In genomic region chr4:57919494-57920423, GRCm38 (mm10) we compare ENCODE assay signal across 14 mouse cellular contexts. TPM values are rescaled to one million over a fixed set of nuclear protein-coding genes. Genes with fewer than 3 reads are reported as not detected.
DNase-seq lines count a peak whose midpoint lies in the region; ATAC-seq and TF ChIP-seq lines count a peak whose summit lies in the region.
"Had no signal": no experiment of that assay in that cellular context is flagged by ENCODE, and none has a peak within 500 bp of the region (broad histone marks: within the 10 kb centered on the region; RNA-seq: fewer than 3 reads in every experiment).

No protein-coding gene starts in this region.

- H3K4me1 ChIP-seq in kidney, postnatal 0 days (replicated peaks; ENCODE audit: insufficient read depth, low read length): peaks cover 11% of the 10 kb centered on the region
- H3K4me1 ChIP-seq in ES-Bruce4 (ENCODE audit: control insufficient read depth, insufficient read depth, low read length): peaks cover 5% of the 10 kb centered on the region
- H3K4me1 ChIP-seq in forebrain, embryonic 16.5 days (replicated peaks; ENCODE audit: control insufficient read depth, insufficient read depth, low read length): peaks cover 2% of the 10 kb centered on the region; the same call in 1 of the 2 replicates
- H3K4me1 ChIP-seq in heart, embryonic 10.5 days: peaks cover 25% of the 10 kb centered on the region
- H3K4me1 ChIP-seq: liver, embryonic 13.5 days had no signal

- TF ChIP-seq EP300 in ES-Bruce4 (IDR thresholded peaks at IDR 0.05; ENCODE audit: insufficient read depth, low read depth, low read length): peak; percentile 98

- ATAC-seq in kidney, postnatal 0 days (replicated peaks; ENCODE audit: low FRiP score, low read depth): no peak
- ATAC-seq in forebrain, embryonic 16.5 days: peak; percentile 51
- ATAC-seq: CD4-positive, CD25-positive, alpha-beta regulatory T cell, adult 4 months; inflammation-experienced regulatory T-cells, adult 6 months had no signal

- 13% methylated on average over 8 of the region's 8 CpGs for WGBS in kidney, postnatal 0 days
- 11% methylated on average over 8 of the region's 8 CpGs for WGBS in forebrain, embryonic 16.5 days
- WGBS in heart, embryonic 10.5 days: 26% methylated on average over 8 of the region's 8 CpGs

- no peak overlapping the region for H3K4me2 ChIP-seq in kidney, postnatal 0 days (ENCODE audit: low read length)
- H3K4me2 ChIP-seq in forebrain, embryonic 16.5 days (ENCODE audit: low read length): no peak overlapping the region
- H3K4me2 ChIP-seq: liver, embryonic 13.5 days had no signal

- no peaks in the 10 kb centered on the region for H3K27me3 ChIP-seq in kidney, postnatal 0 days (ENCODE audit: insufficient read depth, low read length)
- H3K27me3 ChIP-seq in ES-Bruce4 (ENCODE audit: control insufficient read depth, insufficient read depth, low read length, poor library complexity, severe bottlenecking): no peaks in the 10 kb centered on the region
- H3K27me3 ChIP-seq in forebrain, embryonic 16.5 days (replicated peaks; ENCODE audit: control insufficient read depth, insufficient read depth, low read length): no peaks in the 10 kb centered on the region
- peaks cover 22% of the 10 kb centered on the region for H3K27me3 ChIP-seq in heart, embryonic 10.5 days (ENCODE audit: insufficient read depth, poor library complexity, severe bottlenecking)

- H3K9ac ChIP-seq in kidney, postnatal 0 days (ENCODE audit: low read depth, low read length): no peak overlapping the region
- peak overlapping the region; percentile 74 for H3K9ac ChIP-seq in ES-Bruce4 (ENCODE audit: low read depth, poor library complexity, severe bottlenecking)
- no peak overlapping the region for H3K9ac ChIP-seq in forebrain, embryonic 16.5 days (replicated peaks; ENCODE audit: low read depth, low read length)
- H3K9ac ChIP-seq: liver, embryonic 13.5 days had no signal

- no peak overlapping the region for H3K4me3 ChIP-seq in kidney, postnatal 0 days (replicated peaks; ENCODE audit: low read depth, low read length)
- H3K4me3 ChIP-seq in ES-Bruce4 (ENCODE audit: low read depth, low read length): peak overlapping the region; percentile 85
- no peak overlapping the region for H3K4me3 ChIP-seq in forebrain, embryonic 16.5 days (replicated peaks; ENCODE audit: low read length)
- no peak overlapping the region for H3K4me3 ChIP-seq in heart, embryonic 10.5 days
- H3K4me3 ChIP-seq: liver, embryonic 13.5 days had no signal

- no peak overlapping the region for H3K27ac ChIP-seq in kidney, postnatal 0 days
- peak overlapping the region; percentile 93 for H3K27ac ChIP-seq in ES-Bruce4 (ENCODE audit: insufficient read depth, low read length)
- no peak overlapping the region for H3K27ac ChIP-seq in forebrain, embryonic 16.5 days (ENCODE audit: low read length)
- H3K27ac ChIP-seq in heart, embryonic 10.5 days: no peak overlapping the region
- H3K27ac ChIP-seq: liver, embryonic 13.5 days had no signal

- TF ChIP-seq CTCF in kidney, postnatal 0 days (IDR thresholded peaks at IDR 0.05; ENCODE audit: low read depth): no peak
- TF ChIP-seq CTCF in ES-Bruce4 (IDR thresholded peaks at IDR 0.05; ENCODE audit: low read depth, low read length): no peak
- TF ChIP-seq CTCF in brain, embryonic 14.5 days (IDR thresholded peaks at IDR 0.05; ENCODE audit: borderline replicate concordance, extremely low read depth, insufficient read depth, insufficient read length): no peak

- TF ChIP-seq POLR2A in ES-Bruce4 (IDR thresholded peaks at IDR 0.05; ENCODE audit: insufficient read depth, low read length): no peak
- TF ChIP-seq POLR2A in brain, embryonic 14.5 days (IDR thresholded peaks at IDR 0.05; ENCODE audit: borderline replicate concordance, extremely low read depth, insufficient read depth, insufficient read length, poor library complexity, severe bottlenecking): no peak

- no peaks in the 10 kb centered on the region for H3K36me3 ChIP-seq in kidney, postnatal 0 days (ENCODE audit: insufficient read depth, low read length)
- H3K36me3 ChIP-seq in ES-Bruce4 (ENCODE audit: control insufficient read depth, insufficient read depth, low read length, poor library complexity, severe bottlenecking): no peaks in the 10 kb centered on the region
- no peaks in the 10 kb centered on the region for H3K36me3 ChIP-seq in forebrain, embryonic 16.5 days (ENCODE audit: control insufficient read depth, insufficient read depth)
- H3K36me3 ChIP-seq in heart, embryonic 10.5 days: no peaks in the 10 kb centered on the region
- H3K36me3 ChIP-seq: liver, embryonic 13.5 days had no signal

- peak; percentile 57 for DNase-seq in kidney, postnatal 0 days (ENCODE audit: low spot score)
- no peak for DNase-seq in kidney, postnatal 25 days
- peak; percentile 77 for DNase-seq in brain, embryonic 14.5 days (ENCODE audit: low read depth)
- DNase-seq in heart, embryonic 10.5 days (ENCODE audit: low spot score): no peak
- DNase-seq in ovary, adult 18-20 months (ENCODE audit: low spot score): no peak
- DNase-seq in urinary bladder, postnatal 25 days (ENCODE audit: low spot score): no peak
- DNase-seq: adrenal gland, adult 8-10 months; cerebellum, adult 18-20 months; layer of hippocampus, adult 9-11 months; liver, embryonic 13.5 days had no signal

- H3K9me3 ChIP-seq in kidney, postnatal 0 days (replicated peaks; ENCODE audit: low read length): no peaks in the 10 kb centered on the region
- no peaks in the 10 kb centered on the region for H3K9me3 ChIP-seq in ES-Bruce4 (replicated peaks; ENCODE audit: control insufficient read depth, insufficient read depth, low read length, poor library complexity, severe bottlenecking)
- H3K9me3 ChIP-seq in forebrain, embryonic 16.5 days (ENCODE audit: control insufficient read depth, low read length): no peaks in the 10 kb centered on the region
- H3K9me3 ChIP-seq in heart, embryonic 10.5 days: no peaks in the 10 kb centered on the region
- H3K9me3 ChIP-seq: liver, embryonic 13.5 days had no signal

RNA-seq across cellular contexts. Expression of gene D630039A03Rik, which starts 3.7 kb away (rescaled TPM):
- polyA plus RNA-seq in kidney, postnatal 0 days (2015; fragmentation: Nextera tagmentation; extraction: Ambion mirVana): 2.3 and 2.7 TPM in 2 replicates
- 2.0 and 2.5 TPM in 2 replicates for polyA plus RNA-seq in ES-Bruce4 (2011; ENCODE audit: insufficient read depth, insufficient read length, low read depth, missing spikeins)
- polyA plus RNA-seq in brain, embryonic 14.5 days (2012; rRNA removed): 0.04 and 0.05 TPM in 2 replicates
- not detected in 2 replicates for polyA plus RNA-seq in forebrain, embryonic 16.5 days (2015; fragmentation: Nextera tagmentation; extraction: Ambion mirVana)
- polyA plus RNA-seq in heart, embryonic 10.5 days (2016; fragmentation: Nextera tagmentation; extraction: Ambion mirVana): 0.05 and 0.28 TPM in 2 replicates

RNA-seq across cellular contexts. Expression of gene Txn1, which starts 36.5 kb away (rescaled TPM):
- polyA plus RNA-seq in kidney, postnatal 0 days (2015; fragmentation: Nextera tagmentation; extraction: Ambion mirVana): 483 and 497 TPM in 2 replicates
- 403 and 417 TPM in 2 replicates for polyA plus RNA-seq in ES-Bruce4 (2011; ENCODE audit: insufficient read depth, insufficient read length, low read depth, missing spikeins)
- 157 and 205 TPM in 2 replicates for polyA plus RNA-seq in brain, embryonic 14.5 days (2012; rRNA removed)
- polyA plus RNA-seq in forebrain, embryonic 16.5 days (2015; fragmentation: Nextera tagmentation; extraction: Ambion mirVana): 261 and 274 TPM in 2 replicates
- 320 and 354 TPM in 2 replicates for polyA plus RNA-seq in heart, embryonic 10.5 days (2016; fragmentation: Nextera tagmentation; extraction: Ambion mirVana)

Comparison
In these comparisons a context has a peak if more than half of its experiments do, and no peak if none do; other contexts are left out.
1. DNase-seq: peak in kidney, postnatal 0 days (single experiment) and brain, embryonic 14.5 days (single experiment); none in kidney, postnatal 25 days (0 of 2), heart, embryonic 10.5 days (single experiment), ovary, adult 18-20 months (single experiment) and urinary bladder, postnatal 25 days (single experiment).